Mouse (Mus musculus) thymus, postnatal 0 days (tissue): ENCODE results near the gene Gm10234. TPM values are rescaled to one million over a fixed set of nuclear protein-coding genes. Genes with fewer than 3 reads are reported as not detected.

Experiments
- DNase-seq: peaks from one replicate; pipeline ENCODE4 v3.0.0-alpha.2; 2015; ENCODE audit warnings: low spot score
- polyA plus RNA-seq: library from polyadenylated mRNA; unstranded; fragments of >200 nt; fragmentation: Nextera tagmentation; extraction: Ambion mirVana; gene quantifications from 2 replicates; pipeline ENCODE4 v1.2.1, GENCODE M21; 2015

Gm10234 gene
- polyA plus RNA-seq = not detected in 2 replicates

GRCm38 (mm10) chr6:95321812-95322211, at the start of gene Gm10234:
Gene Gm10234, plus strand, starts transcription at chr6:95322112.
- no peak for DNase-seq

DNA sequence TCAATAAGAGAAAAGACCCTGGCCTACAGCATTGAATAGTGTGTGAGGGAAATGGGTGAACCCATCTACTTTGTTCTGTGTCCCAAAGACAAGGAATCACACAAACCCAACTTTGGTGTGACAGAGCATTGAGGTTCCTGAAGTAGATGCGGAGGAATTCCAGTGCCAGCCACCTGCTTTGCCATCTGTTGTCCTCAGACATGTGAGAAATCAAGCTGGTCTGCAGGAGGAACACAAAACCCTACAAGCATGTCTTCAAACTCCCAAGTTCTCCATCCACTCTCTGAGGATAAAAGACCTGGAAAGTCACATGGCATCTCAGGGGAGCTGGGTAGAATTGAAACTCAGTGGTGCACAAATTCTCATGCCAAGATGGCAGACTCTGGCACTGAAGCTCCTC, 44.3 kb upstream of the Gm10234 start:
- no peak for DNase-seq

DNA sequence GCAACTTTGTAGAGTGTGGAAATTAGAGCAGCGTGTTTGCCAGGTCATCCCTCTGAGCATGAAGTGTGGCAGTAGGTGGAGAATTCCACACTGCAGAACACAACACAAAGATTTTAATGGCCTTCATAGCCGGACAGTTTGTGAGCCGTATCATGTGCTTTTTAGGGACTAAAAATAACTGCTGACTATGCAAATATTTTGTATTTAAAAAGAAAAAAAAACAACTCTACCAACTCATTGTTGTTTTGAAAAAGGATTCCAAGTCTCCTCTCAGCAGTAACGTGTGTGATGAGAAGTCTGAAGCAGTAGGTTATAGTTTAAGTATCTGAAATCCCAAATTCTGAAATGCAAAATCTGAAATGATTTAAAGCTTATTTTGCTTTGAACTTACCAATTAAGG, 25.9 kb upstream of the Gm10234 start:
- no peak for DNase-seq

- no peak for DNase-seq
These were observed 23.5 kb upstream of the Gm10234 start for GRCm38 (mm10) chr6:95298387-95298786.

- no peak for DNase-seq
These were observed 21.3 kb upstream of the Gm10234 start for GRCm38 (mm10) chr6:95300658-95301057.

DNA sequence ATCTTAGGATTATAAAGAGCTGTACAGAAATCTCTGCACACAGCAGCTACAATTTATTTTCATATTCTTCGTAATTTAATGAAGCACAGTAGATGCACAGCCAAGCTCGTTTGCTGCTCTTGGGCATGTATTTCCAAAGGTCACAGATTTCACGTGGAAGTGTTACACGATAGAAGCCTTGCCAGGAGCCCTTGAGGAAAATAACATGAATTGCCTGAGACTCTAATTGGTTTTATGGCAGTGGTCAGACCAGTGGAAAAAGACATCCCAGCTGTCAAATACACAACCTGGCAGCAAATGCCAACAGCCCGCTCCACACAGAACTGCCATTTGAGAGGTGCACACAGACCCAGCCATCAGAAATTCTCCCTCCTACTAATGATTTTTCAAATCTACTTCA, 9.3 kb downstream of the Gm10234 start:
- DNase-seq = no peak

- DNase-seq = no peak
These were observed 12.9 kb downstream of the Gm10234 start for GRCm38 (mm10) chr6:95334781-95335180.

DNA sequence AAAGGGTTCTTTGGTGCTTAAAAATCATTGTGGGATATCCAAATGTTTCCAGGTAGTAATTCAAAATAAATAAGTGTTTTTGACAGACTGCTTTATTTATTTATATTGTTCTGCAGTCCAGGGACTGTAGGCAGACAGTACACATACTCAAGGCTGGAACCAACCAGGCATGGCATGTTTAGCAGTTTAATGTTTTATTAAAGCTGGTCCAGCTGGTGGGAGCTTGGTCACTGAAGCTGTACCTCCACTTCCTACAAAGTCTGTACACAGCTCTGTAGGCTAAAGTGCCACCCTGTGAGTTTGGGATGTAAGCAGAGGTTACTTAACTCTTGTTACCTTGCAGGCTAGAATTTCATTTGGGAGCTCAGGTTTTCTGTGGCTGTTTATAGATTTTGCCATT, 27.5 kb downstream of the Gm10234 start:
- DNase-seq = no peak

GRCm38 (mm10) chr6:95353043-95353442, 31.1 kb downstream of the Gm10234 start:
- no peak for DNase-seq

- DNase-seq = no peak
These were observed 32.0 kb downstream of the Gm10234 start for GRCm38 (mm10) chr6:95353886-95354285.

DNA sequence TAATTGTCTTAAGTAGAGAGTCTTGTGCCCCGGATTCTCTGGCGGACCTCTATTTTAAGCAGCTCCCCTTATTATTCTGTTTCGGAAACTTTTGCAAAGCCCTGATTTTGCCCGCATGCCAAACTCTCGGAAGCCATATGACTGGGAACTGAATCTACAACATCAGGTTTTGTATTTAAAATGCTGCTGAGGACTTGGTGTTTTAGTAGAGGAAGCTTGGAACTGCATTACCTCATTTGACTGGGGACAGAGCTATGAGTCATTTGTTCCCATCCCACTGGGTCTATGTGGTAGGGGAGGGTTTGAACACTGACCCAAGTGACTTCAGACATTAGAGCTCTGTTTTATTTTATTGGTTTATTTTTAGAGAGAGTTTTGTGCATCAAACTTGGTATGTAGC, 38.2 kb downstream of the Gm10234 start:
- DNase-seq = no peak

DNA sequence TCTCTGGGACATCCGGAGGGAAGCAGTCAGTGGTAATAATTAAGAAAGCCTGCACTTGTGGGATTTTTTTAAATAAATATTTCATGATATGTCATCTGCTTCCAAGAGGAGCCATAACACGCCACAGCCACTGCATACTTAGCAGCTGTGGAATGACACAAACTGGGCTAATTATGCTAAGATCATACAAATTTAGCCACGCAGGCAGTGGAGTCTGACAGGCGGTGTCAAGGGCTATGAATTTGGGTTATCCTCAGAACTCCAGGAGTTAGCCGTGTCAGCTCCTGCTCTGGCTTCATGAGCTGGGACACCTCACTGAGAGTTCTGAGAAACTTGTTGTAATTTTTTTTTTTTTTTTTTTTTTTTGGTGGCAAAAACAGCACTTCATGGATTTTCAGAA, 40.8 kb downstream of the Gm10234 start:
- DNase-seq = no peak

- no peak for DNase-seq
These were observed 49.9 kb downstream of the Gm10234 start for GRCm38 (mm10) chr6:95371811-95372210.

Other genes starting within 250 kb of the Gm10234 start
- gene Kbtbd8, start 204.9 kb upstream of the Gm10234 start, polyA plus RNA-seq = 3.7 and 5.1 TPM in 2 replicates